Mouse (Mus musculus) right cerebral cortex, postnatal 36 days (tissue): ENCODE data around the gene Scgb2b7.
"Not testable (repeated sequence)": the region's sequence is repeated elsewhere in the genome, so short reads cannot be mapped to it uniquely, and the experiment has no call there.

ENCODE experiments used
- DNase-seq, 2 experiments: peaks; one replicate each; pipeline ENCODE4 v3.0.0; 2022; ENCODE audit warnings: low spot score in 2 of 2, mixed read lengths in 1 of 2

Scgb2b7 gene

GRCm38 (mm10) chr7:31705657-31706056 lies at the start of gene Scgb2b7:
Gene Scgb2b7 (minus strand): TSS chr7:31705757.
- DNase-seq, result not testable (repeated sequence)

- DNase-seq, result not testable (repeated sequence)
Measured at GRCm38 (mm10) chr7:31712365-31712764, 6.8 kb upstream of the Scgb2b7 start, which contains the start of gene Scgb1b7. Gene Scgb1b7 (plus strand): TSS chr7:31712665.
